Mouse (Mus musculus) heart, embryonic 11.5 days (tissue): Measurements from ENCODE around the gene Naf1. TPM values are rescaled to one million over a fixed set of nuclear protein-coding genes. Genes with fewer than 3 reads are reported as not detected.

Experiments
- ATAC-seq: fragments of 200-750 bp; cut with Nextera tagmentation; replicated peaks from 2 replicates; pipeline ENCODE4 v1.8.0; 2017; ENCODE audit warnings: moderate library complexity; ENCODE audit not compliant: insufficient number of reproducible peaks, low FRiP score, low TSS enrichment
- H3K27ac ChIP-seq: fragments of 300-500 bp; sonication (generic); 2 replicates; pipeline ENCODE4 v1.5.1; 2014; ENCODE audit warnings: mild to moderate bottlenecking, low read depth, low read length
- H3K27me3 ChIP-seq: fragments of 300-500 bp; sonication (generic); 2 replicates; pipeline ENCODE4 v1.6.1; 2014; ENCODE audit warnings: mild to moderate bottlenecking, low read length, mixed read lengths; ENCODE audit not compliant: control insufficient read depth, insufficient read depth
- H3K36me3 ChIP-seq: fragments of 300-500 bp; sonication (generic); 2 replicates; pipeline ENCODE4 v1.6.1; 2014; ENCODE audit warnings: mild to moderate bottlenecking, low read length, moderate library complexity, mixed read lengths; ENCODE audit not compliant: control insufficient read depth, insufficient read depth
- H3K4me1 ChIP-seq: fragments of 300-500 bp; sonication (generic); 2 replicates; pipeline ENCODE4 v1.6.1; 2014; ENCODE audit warnings: low read length; ENCODE audit not compliant: control insufficient read depth, insufficient read depth
- H3K4me2 ChIP-seq: fragments of 300-500 bp; sonication (generic); 2 replicates; pipeline ENCODE4 v1.6.1; 2014; ENCODE audit warnings: mild to moderate bottlenecking, moderate library complexity
- H3K4me3 ChIP-seq: fragments of 300-500 bp; sonication (generic); 2 replicates; pipeline ENCODE4 v1.5.1; 2014; ENCODE audit warnings: low read depth, low read length
- H3K9ac ChIP-seq: fragments of 300-500 bp; sonication (generic); 2 replicates; pipeline ENCODE4 v1.6.1; 2014; ENCODE audit warnings: mild to moderate bottlenecking, low read depth, low read length, moderate library complexity
- H3K9me3 ChIP-seq: fragments of 300-500 bp; sonication (generic); replicated peaks from 2 replicates; pipeline ENCODE4 v1.6.1; 2016; ENCODE audit warnings: low read length; ENCODE audit not compliant: control insufficient read depth
- WGBS: fragments of 180-500 bp; shearing (Covaris S2); extraction: QIAGEN DNeasy Blood & Tissue Kit; methylation state at CpG from one replicate; pipeline ENCODE4 v1.1.7; 2014; ENCODE audit not compliant: insufficient replicate concordance; 5-methylcytosine and 5-hydroxymethylcytosine counted together
- polyA plus RNA-seq: library from polyadenylated mRNA; unstranded; fragments of >200 nt; fragmentation: Nextera tagmentation; extraction: Ambion mirVana; gene quantifications from 2 replicates; pipeline ENCODE4 v1.2.1, GENCODE M21; 2014

Naf1 gene
- 3.1 and 3.4 TPM in 2 replicates for polyA plus RNA-seq

- 0% methylated on average over 36 of the region's 37 CpGs for WGBS
- no peak within 1 kb of the TSS for H3K27ac ChIP-seq
- peak; percentile 94 for ATAC-seq
These were observed at the start of gene Naf1 for GRCm38 (mm10) chr8:66860023-66860422. Gene Naf1, plus strand, starts transcription at chr8:66860217.

GRCm38 (mm10) chr8:66860921-66861588, 1.0 kb downstream of the Naf1 start:
- no peaks in the 10 kb centered on the region for H3K36me3 ChIP-seq
- H3K4me3 ChIP-seq: peak overlapping the region; percentile 84
- H3K9me3 ChIP-seq: no peaks in the 10 kb centered on the region
- ATAC-seq: peak; percentile 56
- H3K4me1 ChIP-seq: peaks cover 8% of the 10 kb centered on the region; the same call in 1 of the 2 replicates
- H3K27ac ChIP-seq: no peak overlapping the region
- no peaks in the 10 kb centered on the region for H3K27me3 ChIP-seq
- H3K9ac ChIP-seq: peak overlapping the region; percentile 86
- under 1% methylated on average over 43 of the region's 46 CpGs for WGBS
- peak overlapping the region; percentile 78 for H3K4me2 ChIP-seq

More at GRCm38 (mm10) chr8:66860023-66860422, at the start of gene Naf1:
- Histone ChIP-seq H3K27me3 (no peaks in the 10 kb centered on the region), H3K9ac (peak within 1 kb of the TSS; percentile 86), H3K9me3 (no peaks in the 10 kb centered on the region), H3K36me3 (no peaks in the 10 kb centered on the region), H3K4me3 (peak within 1 kb of the TSS; percentile 84), H3K4me2 (peak within 1 kb of the TSS; percentile 78), H3K4me1 (peaks cover 8% of the 10 kb centered on the region; the same call in 1 of the 2 replicates)

- H3K27ac ChIP-seq: no peak overlapping the region
- H3K4me3 ChIP-seq: peak overlapping the region; percentile 84
- no peaks in the 10 kb centered on the region for H3K27me3 ChIP-seq
- peak overlapping the region; percentile 86; the same call in 1 of the 2 replicates for H3K9ac ChIP-seq
- H3K36me3 ChIP-seq: no peaks in the 10 kb centered on the region
- 43% methylated on average over 5 of the region's 5 CpGs for WGBS
- no peak for ATAC-seq
- peak overlapping the region; percentile 78 for H3K4me2 ChIP-seq
- H3K9me3 ChIP-seq: no peaks in the 10 kb centered on the region
- peaks cover 8% of the 10 kb centered on the region; the same call in 1 of the 2 replicates for H3K4me1 ChIP-seq
These were observed 1.8 kb downstream of the Naf1 start for GRCm38 (mm10) chr8:66861589-66862500.

- H3K4me3 ChIP-seq: no peak overlapping the region
- H3K27ac ChIP-seq: no peak overlapping the region
- no peak for ATAC-seq
- H3K9ac ChIP-seq: no peak overlapping the region
- H3K9me3 ChIP-seq: no peaks in the 10 kb centered on the region
- peaks cover 8% of the 10 kb centered on the region; the same call in 1 of the 2 replicates for H3K4me1 ChIP-seq
- no peaks in the 10 kb centered on the region for H3K36me3 ChIP-seq
- WGBS: 94% methylated on average over 3 of the region's 3 CpGs
- H3K27me3 ChIP-seq: no peaks in the 10 kb centered on the region
- H3K4me2 ChIP-seq: no peak overlapping the region
These were observed 3.7 kb downstream of the Naf1 start for GRCm38 (mm10) chr8:66863761-66864160.

- no peak overlapping the region for H3K9ac ChIP-seq
- peaks cover 8% of the 10 kb centered on the region; the same call in 1 of the 2 replicates for H3K4me1 ChIP-seq
- no peak overlapping the region for H3K4me2 ChIP-seq
- no peak overlapping the region for H3K27ac ChIP-seq
- H3K9me3 ChIP-seq: no peaks in the 10 kb centered on the region
- ATAC-seq: no peak
- H3K27me3 ChIP-seq: no peaks in the 10 kb centered on the region
- H3K4me3 ChIP-seq: no peak overlapping the region
- 65% methylated on average over 1 of the region's 1 CpGs for WGBS
- H3K36me3 ChIP-seq: no peaks in the 10 kb centered on the region
These were observed 5.1 kb downstream of the Naf1 start for GRCm38 (mm10) chr8:66865120-66865519.

GRCm38 (mm10) chr8:66867679-66868078, 7.7 kb downstream of the Naf1 start:
- Histone ChIP-seq H3K4me3 (no peak overlapping the region), H3K27ac (no peak overlapping the region), H3K27me3 (no peaks in the 10 kb centered on the region), H3K4me2 (no peak overlapping the region), H3K4me1 (no peaks in the 10 kb centered on the region), H3K9ac (no peak overlapping the region), H3K9me3 (no peaks in the 10 kb centered on the region), H3K36me3 (no peaks in the 10 kb centered on the region)
- 65% methylated on average over 3 of the region's 3 CpGs for WGBS
- no peak for ATAC-seq

GRCm38 (mm10) chr8:66869211-66869932, 9.4 kb downstream of the Naf1 start:
- no peak overlapping the region for H3K4me2 ChIP-seq
- H3K9ac ChIP-seq: no peak overlapping the region
- no peaks in the 10 kb centered on the region for H3K4me1 ChIP-seq
- no peak overlapping the region for H3K4me3 ChIP-seq
- no peaks in the 10 kb centered on the region for H3K9me3 ChIP-seq
- 25% methylated on average over 1 of the region's 1 CpGs for WGBS
- H3K36me3 ChIP-seq: no peaks in the 10 kb centered on the region
- no peaks in the 10 kb centered on the region for H3K27me3 ChIP-seq
- no peak for ATAC-seq
- no peak overlapping the region for H3K27ac ChIP-seq

- Histone ChIP-seq H3K9me3 (no peaks in the 10 kb centered on the region), H3K9ac (no peak overlapping the region), H3K4me1 (no peaks in the 10 kb centered on the region), H3K36me3 (no peaks in the 10 kb centered on the region), H3K4me2 (no peak overlapping the region), H3K4me3 (no peak overlapping the region), H3K27ac (no peak overlapping the region), H3K27me3 (no peaks in the 10 kb centered on the region)
- ATAC-seq: no peak
- WGBS: 59% methylated on average over 1 of the region's 1 CpGs
These were observed 23.8 kb downstream of the Naf1 start for GRCm38 (mm10) chr8:66883866-66884265.
